Mouse (Mus musculus) heart, adult 9 months (tissue): ENCODE measurements around the gene Ntm.
A peak's percentile ranks its signal among the peaks of the same experiment; 100 is the strongest.

Experiments used
- DNase-seq, 2 experiments: peaks; one replicate each; pipeline ENCODE4 v3.0.0; 2022; ENCODE audit warnings: low spot score in 2 of 2

Gene Ntm

DNA sequence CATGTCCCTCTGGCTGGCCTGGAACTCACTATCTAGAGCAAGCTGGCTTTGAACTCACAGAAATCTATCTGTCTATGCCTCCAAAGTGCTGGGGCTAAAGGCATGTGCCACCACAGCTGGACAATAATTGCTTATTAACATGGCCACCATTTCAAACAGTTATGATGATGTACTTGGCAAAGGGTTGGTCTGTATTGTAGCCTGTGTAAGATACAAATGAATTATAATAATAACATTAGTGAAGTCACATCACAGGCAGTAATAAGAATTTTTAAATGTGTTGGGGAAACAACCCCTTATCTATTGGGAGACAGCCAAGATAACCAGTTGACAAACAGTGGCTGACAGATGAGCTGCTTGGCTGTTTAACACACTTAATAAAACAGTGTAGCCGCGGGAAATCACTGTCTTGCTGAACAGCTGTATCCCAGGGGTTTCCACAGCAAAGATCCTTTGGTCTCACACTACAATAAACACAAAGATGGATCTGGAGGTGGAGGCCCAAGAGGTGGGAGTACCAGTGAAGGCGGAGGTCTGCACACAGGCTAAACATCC lies 302.8 kb downstream of the Ntm start:
- DNase-seq: no peak

DNA sequence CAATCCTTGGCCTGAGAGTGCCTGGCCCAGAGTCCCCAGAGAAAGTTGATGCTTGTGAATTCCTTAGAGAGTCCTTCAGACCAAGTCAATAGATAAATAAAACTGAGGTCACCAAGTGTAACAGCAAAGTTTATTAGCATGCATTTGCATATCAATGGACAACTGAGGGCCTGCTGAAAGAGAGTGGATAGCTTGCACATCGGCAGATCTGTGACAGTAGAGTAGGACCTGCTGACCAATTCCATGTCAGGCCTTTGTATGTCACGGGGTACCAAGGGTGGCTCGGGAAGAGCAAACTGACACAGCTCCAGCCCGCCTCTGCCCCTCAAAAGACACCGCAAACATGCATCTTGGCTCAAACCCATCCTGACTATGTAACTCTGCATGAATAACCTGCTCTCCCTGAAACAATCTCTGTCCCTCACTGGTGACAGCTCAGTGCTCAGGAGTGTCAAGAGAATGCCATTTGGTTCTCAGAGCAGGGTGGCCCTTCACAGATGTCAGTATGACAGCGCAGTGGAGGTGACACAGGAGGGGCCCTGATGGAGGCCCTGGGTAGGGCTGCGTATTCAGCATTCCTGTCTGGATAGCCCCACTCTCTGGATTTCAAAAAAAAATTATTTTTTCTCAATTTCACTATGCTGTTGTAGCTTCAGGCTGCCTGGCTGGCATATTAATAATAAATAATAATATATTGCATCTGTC lies 305.0 kb downstream of the Ntm start:
- DNase-seq: no peak

GRCm38 (mm10) chr9:29654885-29655284 lies 308.1 kb downstream of the Ntm start:
- no peak for DNase-seq

DNA sequence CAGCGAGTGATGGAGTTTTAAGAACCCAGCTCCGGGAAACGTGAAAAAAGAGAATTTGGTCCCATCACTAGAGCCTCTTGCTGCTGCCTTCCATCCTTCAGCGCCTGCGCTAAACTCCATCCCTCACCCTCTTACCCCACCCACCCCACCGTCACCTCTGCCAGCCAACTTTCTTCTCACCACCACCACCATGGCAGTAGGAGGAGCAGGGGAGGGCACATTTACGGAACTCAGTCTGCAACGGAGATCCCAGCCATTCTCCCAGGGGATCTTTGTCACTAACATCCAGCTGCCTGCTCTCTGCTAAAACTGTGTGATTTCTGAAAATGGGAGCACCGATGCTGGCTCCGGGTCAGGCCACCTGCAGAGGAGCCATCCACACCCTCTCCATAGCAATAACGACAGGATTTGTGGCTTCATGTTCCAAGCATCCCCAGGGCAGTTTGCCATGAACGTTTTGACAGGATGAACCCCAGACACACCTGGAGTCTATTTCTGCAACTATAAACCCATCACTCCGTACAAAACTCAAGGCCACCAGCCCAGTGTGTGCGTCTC lies 309.2 kb downstream of the Ntm start:
- no peak for DNase-seq

DNA sequence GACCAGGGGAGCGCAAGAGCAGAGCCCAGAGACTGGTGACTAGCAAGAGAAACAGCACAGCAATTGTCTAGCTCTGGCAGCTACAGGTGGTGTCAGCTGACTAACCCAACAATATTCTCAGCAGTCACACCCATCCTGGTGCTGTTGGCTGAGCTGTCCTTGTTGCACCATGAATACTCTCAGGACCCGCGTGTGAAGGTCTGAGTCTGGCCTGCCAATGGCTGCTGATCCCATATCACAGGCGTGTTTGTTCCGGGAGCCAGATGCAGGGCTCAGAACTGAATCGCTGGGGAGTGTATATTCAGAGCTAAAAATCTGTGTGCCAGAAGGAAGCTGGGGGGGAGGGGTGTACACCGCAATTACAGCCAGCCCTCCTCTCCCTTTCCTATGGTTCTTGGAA lies 310.1 kb downstream of the Ntm start:
- no peak for DNase-seq

GRCm38 (mm10) chr9:29651856-29652255 lies 311.1 kb downstream of the Ntm start:
- no peak for DNase-seq

GRCm38 (mm10) chr9:29651226-29651625 lies 311.7 kb downstream of the Ntm start:
- no peak for DNase-seq

DNA sequence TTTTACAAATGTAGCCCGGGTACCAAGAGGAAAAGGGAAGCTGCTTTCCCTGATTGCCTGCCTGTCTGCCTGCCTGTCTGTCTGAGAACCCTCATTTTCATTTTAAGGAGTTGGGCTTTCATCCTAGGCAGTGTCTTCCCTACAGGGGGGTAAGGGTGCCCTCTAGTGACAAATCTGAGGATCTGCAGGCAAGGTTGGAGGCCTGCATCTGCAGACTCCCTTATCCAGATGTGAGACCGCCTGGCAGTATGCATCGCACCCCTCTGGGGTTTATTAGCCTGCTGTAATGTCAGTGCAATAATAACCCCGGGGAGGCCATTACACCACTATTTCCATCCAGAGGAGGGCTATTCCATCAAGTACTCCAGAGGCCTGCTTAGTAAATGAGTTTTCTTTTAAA lies 312.3 kb downstream of the Ntm start:
- DNase-seq: peak in 1 of 2 experiments; percentile 11

- DNase-seq: no peak
These were observed 312.7 kb downstream of the Ntm start for GRCm38 (mm10) chr9:29650266-29650665.

DNA sequence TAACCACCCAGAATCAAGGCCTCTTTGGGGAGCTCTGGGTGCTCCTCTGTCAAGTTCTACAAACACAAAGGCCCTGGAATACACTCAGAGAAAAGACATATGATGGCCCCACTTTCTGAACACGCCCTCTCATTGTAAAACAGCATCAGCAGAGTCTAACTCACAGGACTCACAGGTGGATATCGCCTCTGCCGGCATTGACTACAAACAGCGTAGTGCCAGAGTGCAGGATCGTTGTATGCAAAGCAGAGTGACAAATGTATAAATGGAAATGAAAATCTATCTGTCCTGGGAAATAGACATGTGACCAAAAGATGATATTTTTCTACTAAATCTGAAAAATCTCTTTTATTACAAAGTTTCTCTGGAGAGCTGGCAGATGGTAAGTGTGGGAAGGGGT lies 314.7 kb downstream of the Ntm start:
- DNase-seq: no peak

DNA sequence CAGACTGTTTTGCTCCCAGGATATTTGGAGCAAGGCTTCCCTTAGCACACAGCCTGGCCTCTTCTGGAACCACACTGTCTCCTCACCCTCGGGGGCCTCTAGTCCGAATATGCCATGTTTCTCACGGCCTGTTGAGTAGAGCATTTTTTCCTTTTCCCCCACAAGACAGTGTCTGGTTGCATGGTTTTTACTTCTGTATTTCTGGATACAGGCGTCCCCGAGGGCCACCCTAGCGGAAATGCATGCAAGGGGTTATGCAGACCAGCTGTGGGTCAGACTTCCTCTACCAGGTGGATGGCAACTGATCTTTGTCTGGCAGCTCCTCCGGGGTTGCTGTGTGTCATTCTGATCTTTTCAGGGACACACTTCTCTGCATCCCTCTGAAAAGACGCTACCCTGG lies 315.2 kb downstream of the Ntm start:
- DNase-seq: no peak

GRCm38 (mm10) chr9:29645796-29646400 lies 317.0 kb downstream of the Ntm start:
- DNase-seq: no peak

GRCm38 (mm10) chr9:29642997-29643657 lies 319.8 kb downstream of the Ntm start:
- DNase-seq: peak; percentile 4 to 22

- DNase-seq: no peak
These were observed 325.6 kb downstream of the Ntm start for GRCm38 (mm10) chr9:29637335-29637734.

DNA sequence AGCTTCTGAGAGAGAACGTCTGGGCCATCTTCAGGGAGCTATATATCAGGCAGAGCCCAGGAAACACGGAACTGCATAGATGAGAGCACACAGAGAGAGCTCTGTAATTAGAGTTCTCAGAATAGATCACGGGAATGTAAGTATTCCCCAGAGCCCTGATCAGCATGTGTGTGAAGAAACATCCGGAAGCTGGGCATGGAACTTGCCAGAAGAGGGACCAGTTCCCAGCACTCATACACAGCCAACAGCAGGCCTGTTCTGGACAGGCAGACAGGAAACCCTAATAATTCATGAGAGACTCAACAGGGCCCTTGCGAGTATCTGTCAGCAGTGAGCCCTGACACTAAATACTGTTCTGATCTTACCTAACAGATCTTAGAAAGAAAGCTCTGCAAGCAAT lies 345.8 kb downstream of the Ntm start:
- DNase-seq: peak; percentile 33 to 41

DNA sequence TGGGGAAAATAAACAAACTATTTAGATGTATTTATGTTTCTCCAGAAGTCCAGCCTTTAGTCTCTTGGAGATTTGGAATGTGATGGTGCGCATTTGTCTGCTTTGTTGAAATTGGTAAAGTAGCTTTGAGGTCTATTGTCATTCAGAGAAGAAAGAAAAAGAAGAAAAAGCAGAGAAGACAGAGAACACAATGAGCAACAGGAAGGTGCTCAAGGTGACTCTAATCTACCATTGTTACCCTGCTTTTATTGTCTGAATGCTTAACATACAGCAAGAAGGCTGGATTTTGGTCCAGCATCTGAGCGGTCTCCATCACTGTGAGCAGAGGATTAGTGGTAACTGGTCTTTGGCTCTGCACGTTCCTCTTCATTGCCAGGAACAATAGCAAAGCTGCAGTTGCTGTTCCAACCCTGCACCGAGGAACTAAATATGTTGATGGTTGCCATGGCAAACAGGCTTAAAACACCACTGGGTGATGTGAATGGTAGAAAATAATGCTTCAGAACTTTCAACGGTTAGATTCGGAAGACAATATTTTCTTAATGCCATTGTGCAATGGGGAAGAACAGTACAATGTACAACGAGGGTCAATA lies 350.8 kb downstream of the Ntm start:
- DNase-seq: no peak

- no peak for DNase-seq
These were observed 352.1 kb downstream of the Ntm start for GRCm38 (mm10) chr9:29610867-29611266.

- no peak for DNase-seq
These were observed 365.3 kb downstream of the Ntm start for GRCm38 (mm10) chr9:29597665-29598064.

DNA sequence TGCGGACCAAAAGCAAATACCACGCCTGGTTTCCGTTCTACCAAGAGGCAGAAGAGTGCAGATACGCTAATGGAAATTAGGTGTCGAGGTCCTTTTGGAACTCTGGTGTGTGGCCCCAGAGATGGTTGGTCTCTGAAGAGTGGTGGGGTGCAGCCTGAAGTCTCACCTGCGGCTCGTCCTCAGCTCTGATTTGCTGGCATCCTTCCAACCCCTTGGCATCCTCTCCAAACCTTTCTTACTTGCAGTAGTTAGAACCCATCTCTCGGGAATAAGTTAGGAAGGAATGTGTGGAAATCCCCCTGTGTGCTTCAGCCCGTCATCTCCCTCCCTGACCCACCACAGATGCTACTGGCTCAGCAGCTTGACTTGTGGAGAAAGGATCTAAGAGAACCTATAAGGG lies 367.6 kb downstream of the Ntm start:
- no peak for DNase-seq

- DNase-seq: no peak
These were observed 368.2 kb downstream of the Ntm start for GRCm38 (mm10) chr9:29594537-29595294.

DNA sequence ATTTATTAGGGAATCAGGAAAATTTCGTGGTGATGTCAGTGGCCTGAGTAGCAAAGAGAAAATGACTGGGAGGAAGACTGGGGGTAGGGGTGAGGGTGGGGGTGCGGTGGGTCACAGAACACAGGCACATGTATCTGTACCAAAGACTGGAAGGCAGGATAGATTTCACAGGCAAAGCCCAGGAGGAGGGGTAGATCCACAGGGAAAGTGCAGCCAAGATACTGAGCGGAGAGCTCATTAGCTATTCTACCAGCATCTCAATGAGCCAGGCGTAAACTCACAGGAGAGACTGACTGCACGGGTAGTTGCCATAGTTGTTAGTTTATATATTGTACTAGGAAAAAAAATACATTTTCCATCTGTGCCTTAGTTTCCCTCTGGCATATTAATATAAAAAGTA lies 375.6 kb downstream of the Ntm start:
- DNase-seq: no peak
